Comparison of ENCODE assay signal across 8 mouse cellular contexts in the genomic region with DNA sequence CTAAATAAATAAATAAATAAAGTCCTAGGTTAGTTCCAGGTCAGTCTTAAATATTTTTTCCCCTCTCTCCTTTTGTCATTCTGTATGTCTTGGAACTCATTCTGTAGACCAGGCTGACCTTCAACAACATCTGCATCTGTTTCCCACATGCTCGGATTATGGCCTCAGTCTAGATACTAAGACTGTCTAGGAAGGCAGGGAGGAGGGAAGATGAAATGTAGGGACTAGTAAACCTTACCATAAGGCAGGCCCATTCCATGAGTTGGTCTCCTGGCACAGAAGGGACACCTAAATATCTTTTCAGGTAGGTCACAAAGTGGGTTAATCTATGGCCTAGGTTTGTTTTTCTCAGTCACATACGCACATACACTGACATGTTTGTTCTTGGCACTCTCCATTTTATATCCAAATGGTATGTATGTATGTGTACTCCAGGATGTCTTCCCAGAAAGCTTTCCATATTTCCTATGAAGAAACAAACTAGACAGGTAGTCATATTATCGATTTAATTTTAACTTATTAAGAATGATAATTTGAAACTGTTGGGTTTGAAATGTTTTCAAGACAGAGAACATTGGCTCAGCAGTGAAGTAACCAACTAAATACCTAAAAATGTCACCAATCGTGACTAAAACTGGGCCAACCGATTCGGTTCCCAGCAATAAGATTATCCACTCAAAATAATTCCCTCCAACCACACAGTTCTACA. TPM values are rescaled to one million over a fixed set of nuclear protein-coding genes. Genes with fewer than 3 reads are reported as not detected.
A peak's percentile ranks its signal among the peaks of the same experiment; 100 is the strongest.
DNase-seq lines count a peak whose midpoint lies in the region; ATAC-seq and TF ChIP-seq lines count a peak whose summit lies in the region.

No protein-coding gene starts in this region.

- TF ChIP-seq CTCF in G1E (IDR thresholded peaks at IDR 0.05; ENCODE audit: low read depth, low read length) = no peak
- TF ChIP-seq CTCF in forebrain, postnatal 0 days (IDR thresholded peaks at IDR 0.05; ENCODE audit: low read depth) = no peak

- no peaks in the 10 kb centered on the region for H3K9me3 ChIP-seq in heart, embryonic 13.5 days
- H3K9me3 ChIP-seq in G1E (replicated peaks) = no peaks in the 10 kb centered on the region
- no peaks in the 10 kb centered on the region for H3K9me3 ChIP-seq in forebrain, postnatal 0 days (ENCODE audit: low read length)
- H3K9me3 ChIP-seq in midbrain, embryonic 10.5 days (replicated peaks) = no peaks in the 10 kb centered on the region

- peak overlapping the region; percentile 95 for H3K9ac ChIP-seq in heart, embryonic 13.5 days
- peak overlapping the region; percentile 87 for H3K9ac ChIP-seq in forebrain, postnatal 0 days

- DNase-seq in heart, postnatal 36 days = no peak
- DNase-seq in G1E (ENCODE audit: low spot score) = no peak
- DNase-seq in forebrain, postnatal 0 days = no peak
- no peak for DNase-seq in midbrain, embryonic 10.5 days (ENCODE audit: low spot score)
- no peak for DNase-seq in right cerebral cortex, postnatal 14 days
- no peak for DNase-seq in right cerebral cortex, adult 18-20 months
- DNase-seq in layer of hippocampus, adult 9-10 months (ENCODE audit: low spot score) = no peak

- peak overlapping the region; percentile 77 for H3K4me3 ChIP-seq in heart, embryonic 13.5 days
- H3K4me3 ChIP-seq in G1E (ENCODE audit: low read depth, low read length) = peak overlapping the region; percentile 79
- peak overlapping the region; percentile 73 for H3K4me3 ChIP-seq in forebrain, postnatal 0 days (ENCODE audit: low read depth, low read length)
- H3K4me3 ChIP-seq in midbrain, embryonic 10.5 days = peak overlapping the region; percentile 75

- intact Hi-C loops in heart, postnatal 36 days (cut with DNase I) = no loop called here

- WGBS in heart, embryonic 13.5 days = 50% methylated on average over 6 of the region's 6 CpGs
- 44% methylated on average over 6 of the region's 6 CpGs for WGBS in forebrain, postnatal 0 days
- WGBS in midbrain, embryonic 10.5 days = 60% methylated on average over 6 of the region's 6 CpGs

- peak overlapping the region; percentile 95 for H3K27ac ChIP-seq in heart, embryonic 13.5 days (replicated peaks)
- H3K27ac ChIP-seq in forebrain, postnatal 0 days (ENCODE audit: low read depth, low read length) = peak overlapping the region; percentile 97
- peak overlapping the region; percentile 98 for H3K27ac ChIP-seq in midbrain, embryonic 10.5 days (replicated peaks)

- peak overlapping the region; percentile 75 for H3K4me2 ChIP-seq in heart, embryonic 13.5 days
- H3K4me2 ChIP-seq in forebrain, postnatal 0 days (ENCODE audit: low read depth) = peak overlapping the region; percentile 68

- ATAC-seq in heart, embryonic 13.5 days (ENCODE audit: extremely low read depth, insufficient number of reproducible peaks, low FRiP score, low TSS enrichment) = no peak
- no peak for ATAC-seq in G1E (ENCODE audit: extremely low read depth, insufficient number of reproducible peaks, low FRiP score, poor library complexity, severe bottlenecking)
- ATAC-seq in forebrain, postnatal 0 days = no peak

- H3K4me1 ChIP-seq in heart, embryonic 13.5 days = peaks cover 22% of the 10 kb centered on the region
- H3K4me1 ChIP-seq in G1E (ENCODE audit: insufficient read depth, low read depth, low read length) = peaks cover 31% of the 10 kb centered on the region
- peaks cover 4% of the 10 kb centered on the region; the same call in 1 of the 2 replicates for H3K4me1 ChIP-seq in forebrain, postnatal 0 days (ENCODE audit: insufficient read depth)
- peaks cover 22% of the 10 kb centered on the region for H3K4me1 ChIP-seq in midbrain, embryonic 10.5 days

- no peaks in the 10 kb centered on the region for H3K27me3 ChIP-seq in heart, embryonic 13.5 days (replicated peaks)
- H3K27me3 ChIP-seq in G1E (ENCODE audit: insufficient read depth, low read length) = no peaks in the 10 kb centered on the region
- no peaks in the 10 kb centered on the region for H3K27me3 ChIP-seq in forebrain, postnatal 0 days (ENCODE audit: insufficient read depth, low read length)
- H3K27me3 ChIP-seq in midbrain, embryonic 10.5 days (ENCODE audit: low read depth, poor library complexity, severe bottlenecking) = no peaks in the 10 kb centered on the region

- H3K36me3 ChIP-seq in heart, embryonic 13.5 days = peaks cover 33% of the 10 kb centered on the region
- peaks cover 66% of the 10 kb centered on the region for H3K36me3 ChIP-seq in G1E (replicated peaks)
- no peaks in the 10 kb centered on the region for H3K36me3 ChIP-seq in forebrain, postnatal 0 days (ENCODE audit: insufficient read depth)
- peaks cover 44% of the 10 kb centered on the region for H3K36me3 ChIP-seq in midbrain, embryonic 10.5 days

RNA-seq across cellular contexts. Expression of gene Gmeb2, which starts 1.1 kb away (rescaled TPM):
- 8.7 and 9.0 TPM in 2 replicates for polyA plus RNA-seq in heart, embryonic 13.5 days (2015; fragmentation: Nextera tagmentation; extraction: Ambion mirVana)
- total RNA-seq in heart, postnatal 36 days (2021) = 1 to 10 TPM; 9.0 to 9.6 TPM
- total RNA-seq in G1E (2014; fragmentation: Nextera tagmentation) (40.8 and 50.0 TPM in 2 replicates), G1E (2017) (12.8 and 15.6 TPM in 2 replicates)
- polyA plus RNA-seq in G1E (2012) = 12.2 and 18.1 TPM in 2 replicates
- total RNA-seq in forebrain, postnatal 0 days (2014; rRNA removed) = 21.7 and 24.8 TPM in 2 replicates
- polyA plus RNA-seq in forebrain, postnatal 0 days (2015; fragmentation: Nextera tagmentation; extraction: Ambion mirVana) = 7.4 and 9.6 TPM in 2 replicates
- 18.1 and 21.8 TPM in 2 replicates for polyA plus RNA-seq in midbrain, embryonic 10.5 days (2016; fragmentation: Nextera tagmentation; extraction: Ambion mirVana)

RNA-seq across cellular contexts. Expression of gene Stmn3, which starts 27.5 kb away (rescaled TPM):
- 1.5 and 2.4 TPM in 2 replicates for polyA plus RNA-seq in heart, embryonic 13.5 days (2015; fragmentation: Nextera tagmentation; extraction: Ambion mirVana)
- under 1 TPM; 0.38 to 0.53 TPM for total RNA-seq in heart, postnatal 36 days (2021)
- total RNA-seq in G1E (2014; fragmentation: Nextera tagmentation) (not detected in 2 replicates), G1E (2017) (not detected in 2 replicates)
- polyA plus RNA-seq in G1E (2012) = not detected in 2 replicates
- total RNA-seq in forebrain, postnatal 0 days (2014; rRNA removed) = 1,247 and 1,493 TPM in 2 replicates
- 1,714 and 1,956 TPM in 2 replicates for polyA plus RNA-seq in forebrain, postnatal 0 days (2015; fragmentation: Nextera tagmentation; extraction: Ambion mirVana)
- polyA plus RNA-seq in midbrain, embryonic 10.5 days (2016; fragmentation: Nextera tagmentation; extraction: Ambion mirVana) = 133 and 240 TPM in 2 replicates

RNA-seq across cellular contexts. Expression of gene Rtel1, which starts 32.8 kb away (rescaled TPM):
- polyA plus RNA-seq in heart, embryonic 13.5 days (2015; fragmentation: Nextera tagmentation; extraction: Ambion mirVana) = 23.1 and 26.5 TPM in 2 replicates
- total RNA-seq in heart, postnatal 36 days (2021) = 10 to 100 TPM in 1 of 2 experiments, 1 to 10 TPM in 1; 9.3 to 10.1 TPM
- total RNA-seq in G1E (2014; fragmentation: Nextera tagmentation) (79.8 and 89.5 TPM in 2 replicates), G1E (2017) (59.2 and 80.4 TPM in 2 replicates)
- 17.9 and 24.5 TPM in 2 replicates for polyA plus RNA-seq in G1E (2012)
- 42.8 and 64.4 TPM in 2 replicates for total RNA-seq in forebrain, postnatal 0 days (2014; rRNA removed)
- polyA plus RNA-seq in forebrain, postnatal 0 days (2015; fragmentation: Nextera tagmentation; extraction: Ambion mirVana) = 13.8 and 20.6 TPM in 2 replicates
- polyA plus RNA-seq in midbrain, embryonic 10.5 days (2016; fragmentation: Nextera tagmentation; extraction: Ambion mirVana) = 61.5 and 71.4 TPM in 2 replicates

RNA-seq across cellular contexts. Expression of gene Helz2, which starts 45.0 kb away (rescaled TPM):
- polyA plus RNA-seq in heart, embryonic 13.5 days (2015; fragmentation: Nextera tagmentation; extraction: Ambion mirVana) = 1.1 and 1.5 TPM in 2 replicates
- 10 to 100 TPM in 1 of 2 experiments, 1 to 10 TPM in 1; 9.9 to 11.5 TPM for total RNA-seq in heart, postnatal 36 days (2021)
- total RNA-seq in G1E (2014; fragmentation: Nextera tagmentation) = 23.8 and 24.3 TPM in 2 replicates
- total RNA-seq in G1E (2017) = 12.4 and 13.6 TPM in 2 replicates
- 11.6 and 13.4 TPM in 2 replicates for polyA plus RNA-seq in G1E (2012)
- total RNA-seq in forebrain, postnatal 0 days (2014; rRNA removed) = 1.7 and 1.8 TPM in 2 replicates
- polyA plus RNA-seq in forebrain, postnatal 0 days (2015; fragmentation: Nextera tagmentation; extraction: Ambion mirVana) = 0.10 and 0.24 TPM in 2 replicates
- 0.62 and 0.78 TPM in 2 replicates for polyA plus RNA-seq in midbrain, embryonic 10.5 days (2016; fragmentation: Nextera tagmentation; extraction: Ambion mirVana)

Comparison
In these comparisons a context has a peak if more than half of its experiments do, and no peak if none do; other contexts are left out.
1. RNA of gene Stmn3, which starts 27.5 kb away (polyA plus RNA-seq): 1,714 to 1,956 TPM in forebrain, postnatal 0 days and 133 to 240 TPM in midbrain, embryonic 10.5 days; 1.5 to 2.4 TPM in heart, embryonic 13.5 days and not detected in G1E; every median in the first group is over 10 times any median in the second.
2. Peak in every context shown above with its lines, with median percentiles within 50 percentile points of each other: H3K27ac ChIP-seq and H3K4me3 ChIP-seq.